Mouse (Mus musculus) yolk sac, embryonic 10.5 days (tissue): ENCODE results near the gene Neil1.

Experiments
- DNase-seq: peaks from one replicate; pipeline ENCODE4 v3.0.0-alpha.2; 2017; ENCODE audit warnings: low spot score

Neil1 gene

DNA sequence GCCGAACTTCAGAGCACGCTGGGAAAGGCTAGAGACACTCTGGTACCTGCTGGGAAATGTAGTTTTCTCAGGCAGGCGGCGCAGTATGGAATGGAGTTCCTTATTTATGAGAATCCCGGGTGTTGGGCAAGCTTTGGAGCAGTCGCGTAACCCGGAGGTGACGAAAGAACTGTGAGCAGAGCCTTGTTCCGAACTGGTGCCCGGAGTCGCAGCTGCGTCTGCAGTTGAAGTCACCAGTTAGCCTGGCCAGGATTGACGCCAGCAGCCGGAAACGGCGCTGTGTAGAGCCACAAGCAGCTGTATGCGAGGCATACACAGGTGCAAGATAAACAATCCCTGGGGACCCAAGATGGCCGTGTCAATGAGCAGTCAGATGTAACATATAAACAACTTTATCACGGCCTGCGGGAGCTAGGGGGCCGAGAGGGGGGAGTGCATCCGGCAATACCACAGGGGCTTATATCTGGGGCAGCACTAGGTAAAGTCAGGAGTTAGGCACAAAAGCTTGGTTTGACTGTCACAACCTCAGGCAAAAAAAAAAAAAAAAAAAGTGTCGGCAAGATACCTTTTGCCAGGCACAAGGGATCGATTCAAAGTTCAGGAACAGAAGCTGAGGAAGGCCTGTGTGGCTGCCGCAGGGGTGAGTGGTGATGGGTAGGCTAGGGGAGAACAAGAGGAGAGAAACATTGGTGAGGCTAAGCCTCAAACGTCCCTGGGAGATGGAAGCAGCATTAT is at the start of gene Neil1:
Gene Neil1 (minus strand): TSS at position 162 of the 735 bp plus-strand sequence.
- peak; percentile 91 for DNase-seq

- no peak for DNase-seq
Measured at GRCm38 (mm10) chr9:57197414-57197813, 49.3 kb upstream of the Neil1 start.

DNA sequence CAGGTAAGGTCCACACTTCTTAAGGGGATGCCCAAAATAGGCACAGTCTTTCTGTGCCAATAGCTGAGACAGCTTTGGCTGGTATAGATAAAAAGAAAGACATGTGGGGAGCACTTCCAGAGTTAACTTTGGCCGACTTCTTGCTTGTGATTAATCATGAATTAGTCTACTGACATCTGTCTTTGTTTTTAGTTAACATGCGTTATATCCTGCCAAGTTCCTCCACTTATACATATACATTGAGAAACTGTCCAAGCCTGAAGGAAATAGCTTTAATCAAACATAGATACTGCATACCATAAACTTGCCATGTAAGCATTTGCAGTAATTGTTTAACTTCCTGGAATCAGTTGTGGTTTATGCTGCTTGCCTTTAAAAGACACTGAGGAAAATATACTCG is 48.6 kb upstream of the Neil1 start:
- DNase-seq: no peak

GRCm38 (mm10) chr9:57168411-57168810 is 20.3 kb upstream of the Neil1 start:
- no peak for DNase-seq

- DNase-seq: no peak
Measured at GRCm38 (mm10) chr9:57166173-57166572, 18.1 kb upstream of the Neil1 start.

- no peak for DNase-seq
Measured at GRCm38 (mm10) chr9:57163137-57163536, 15.0 kb upstream of the Neil1 start.

DNA sequence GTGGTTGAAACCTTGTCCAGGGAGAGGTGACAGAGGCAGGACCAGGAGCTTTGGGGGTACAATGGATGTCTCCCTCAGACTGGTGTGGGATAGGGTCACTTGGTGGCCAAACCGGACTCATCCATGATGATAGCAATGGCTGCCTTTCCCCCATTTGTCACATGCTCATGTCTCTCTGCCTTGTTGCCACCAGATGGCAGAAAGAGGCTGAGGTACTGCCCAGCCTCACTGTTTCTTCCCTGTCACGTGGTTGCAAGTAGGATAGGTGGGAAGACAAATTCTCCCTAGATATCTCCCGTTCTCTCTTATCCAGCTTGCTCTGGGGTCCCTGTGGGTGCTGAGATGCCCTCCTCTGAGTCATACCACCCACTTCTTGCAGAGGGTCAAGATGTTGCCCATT is 14.4 kb upstream of the Neil1 start:
- DNase-seq: peak; percentile 61

DNA sequence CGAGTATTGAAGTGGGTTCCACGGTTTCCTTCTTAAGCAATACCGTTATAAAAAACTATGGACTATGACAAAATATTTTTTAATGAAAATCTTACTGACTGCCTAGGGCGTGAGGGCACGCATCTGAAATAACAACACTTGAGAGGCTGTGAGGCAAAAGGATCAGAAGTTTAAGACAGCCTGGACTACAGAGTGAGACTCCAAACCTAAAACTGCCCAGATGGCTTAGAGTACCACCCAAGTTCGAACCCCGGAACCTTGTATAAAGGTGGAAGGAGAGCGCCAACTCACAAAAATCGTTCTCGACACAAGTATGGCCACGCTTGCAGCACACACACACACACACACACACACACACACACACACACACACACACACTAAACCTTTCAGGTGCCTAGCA is 10.4 kb upstream of the Neil1 start:
- no peak for DNase-seq

- DNase-seq: peak; percentile 91
Measured at GRCm38 (mm10) chr9:57158013-57158470, 9.9 kb upstream of the Neil1 start, which contains the start of gene Commd4. Gene Commd4 (minus strand): TSS chr9:57158331.

GRCm38 (mm10) chr9:57157499-57157898 is 9.4 kb upstream of the Neil1 start:
- DNase-seq: no peak

- no peak for DNase-seq
Measured at GRCm38 (mm10) chr9:57156823-57157222, 8.7 kb upstream of the Neil1 start.

DNA sequence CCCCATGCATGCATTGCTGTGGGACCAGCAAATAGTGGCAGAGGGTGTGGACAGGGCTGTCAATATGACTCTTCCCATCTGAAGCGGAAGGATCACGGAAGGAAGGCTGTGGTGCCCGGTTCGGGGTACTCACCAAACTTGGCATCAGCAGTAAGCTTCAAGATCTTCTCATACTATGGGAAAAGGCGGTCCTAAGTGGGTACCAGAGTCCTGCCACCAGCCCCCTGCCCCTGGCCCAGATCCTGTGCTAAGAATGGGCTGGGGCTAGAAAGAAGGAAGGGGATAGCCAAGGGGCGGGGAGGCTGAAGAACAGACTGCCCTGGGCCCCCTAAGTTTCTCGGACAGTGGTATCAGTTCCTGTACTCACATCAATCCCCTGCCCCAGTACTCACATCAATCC is 8.3 kb upstream of the Neil1 start:
- no peak for DNase-seq

- no peak for DNase-seq
Measured at GRCm38 (mm10) chr9:57152331-57152730, 4.2 kb upstream of the Neil1 start.

- no peak for DNase-seq
Measured at GRCm38 (mm10) chr9:57150192-57150591, 2.1 kb upstream of the Neil1 start.

DNA sequence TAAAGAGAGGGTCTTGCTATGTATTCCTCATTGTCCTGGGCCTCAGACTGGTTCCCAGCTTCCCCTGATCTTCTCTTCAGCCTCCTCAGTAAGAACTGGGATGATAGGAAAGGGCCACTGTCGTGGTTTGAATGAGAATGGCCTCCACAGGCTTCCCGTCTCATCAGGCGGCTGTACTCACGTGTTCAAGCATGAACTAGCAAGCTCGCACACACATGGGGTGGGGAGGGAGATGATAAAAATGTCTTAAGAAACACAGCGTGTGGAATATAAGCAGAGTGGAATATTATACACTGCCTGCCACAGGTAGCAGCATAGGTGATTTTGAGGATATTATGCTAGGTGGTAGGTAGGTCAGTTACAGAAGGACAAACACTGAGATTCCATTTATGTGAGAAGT is 916 bp upstream of the Neil1 start:
- DNase-seq: no peak

- DNase-seq: peak; percentile 40
Measured at GRCm38 (mm10) chr9:57147205-57148143, 631 bp downstream of the Neil1 start.

DNA sequence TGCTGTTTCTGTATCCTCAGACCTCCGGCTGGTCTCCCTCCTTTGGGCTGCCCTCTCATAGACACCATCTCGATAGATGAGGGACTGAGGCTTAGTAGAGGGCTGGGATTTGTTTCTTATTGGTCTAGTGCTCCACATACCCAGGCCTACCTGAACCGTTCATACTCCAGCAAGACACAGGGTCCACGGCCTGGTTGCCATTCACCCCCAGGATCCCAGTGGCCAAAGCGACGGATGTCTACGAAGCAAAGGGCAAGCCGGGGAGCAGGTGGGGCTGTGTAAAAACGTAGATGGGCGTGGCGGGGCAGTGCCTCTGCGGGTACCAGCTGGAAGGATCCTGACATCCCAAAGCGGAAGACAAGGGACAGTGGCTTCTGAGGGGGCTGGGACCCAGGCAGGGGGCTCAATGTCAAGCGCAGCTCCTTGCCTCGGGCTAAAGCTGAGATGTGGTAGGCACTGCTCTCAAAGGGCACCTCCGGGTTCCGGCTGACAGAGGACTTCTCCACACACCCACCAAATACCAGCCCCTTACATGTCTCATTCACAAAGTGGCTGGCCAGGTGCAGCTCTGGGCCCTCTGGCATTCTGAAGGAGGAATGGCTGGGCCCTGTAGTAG is 1.5 kb downstream of the Neil1 start:
- no peak for DNase-seq

GRCm38 (mm10) chr9:57144830-57145229 is 3.3 kb downstream of the Neil1 start:
- no peak for DNase-seq

- no peak for DNase-seq
Measured at GRCm38 (mm10) chr9:57143212-57143611, 4.9 kb downstream of the Neil1 start.

DNA sequence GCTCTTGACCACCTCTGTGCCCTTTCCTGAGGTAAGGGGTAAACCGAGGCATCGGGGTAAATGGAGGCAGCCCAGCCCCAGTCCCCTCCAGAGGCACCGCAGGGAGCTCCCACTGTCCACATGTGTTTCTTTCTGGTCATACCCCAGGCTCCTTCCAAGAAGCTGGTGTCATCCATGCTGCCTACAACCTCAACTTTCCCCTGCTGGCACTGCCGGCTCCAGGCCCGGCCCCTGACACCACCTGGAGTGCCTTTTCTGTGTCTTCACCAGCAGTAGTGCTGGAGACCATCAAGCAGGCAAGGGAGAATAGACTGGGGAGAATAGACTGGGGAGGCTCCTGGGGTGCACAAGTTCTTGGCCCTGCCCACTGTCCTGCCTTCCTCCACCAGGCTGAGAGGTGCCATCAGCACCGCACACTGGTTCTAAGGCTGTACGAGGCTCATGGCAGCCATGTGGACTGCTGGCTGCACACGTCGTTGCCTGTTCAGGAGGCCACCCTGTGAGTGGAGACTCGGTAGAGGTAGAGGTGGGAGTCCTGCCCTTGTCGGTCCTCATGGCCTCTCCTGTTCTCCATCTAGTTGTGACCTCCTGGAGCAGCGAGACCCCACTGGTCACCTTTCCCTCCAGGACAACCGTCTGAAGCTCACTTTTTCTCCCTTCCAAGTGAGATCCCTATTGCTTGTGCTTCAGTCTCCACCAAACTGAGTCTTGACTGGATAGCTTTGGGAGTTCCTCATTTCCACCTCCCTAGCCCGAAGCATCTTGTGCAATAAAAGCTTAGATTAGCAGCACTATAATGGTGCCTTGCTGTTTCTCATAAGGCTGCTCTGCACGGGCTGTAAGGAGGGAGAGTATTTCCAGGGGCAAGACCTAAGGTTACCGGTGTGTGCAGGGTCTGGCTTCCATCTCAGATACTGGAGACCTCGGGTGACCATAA is 6.4 kb downstream of the Neil1 start:
- no peak for DNase-seq

- DNase-seq: no peak
Measured at GRCm38 (mm10) chr9:57139571-57139970, 8.5 kb downstream of the Neil1 start.
